Mouse (Mus musculus): ENCODE results near the gene Inpp5f.
"Not testable (repeated sequence)": the region's sequence is repeated elsewhere in the genome, so short reads cannot be mapped to it uniquely, and the experiment has no call there.

- not testable (repeated sequence) for TF ChIP-seq POLR2A (IDR thresholded peaks at IDR 0.05; ENCODE audit: borderline replicate concordance, control insufficient read depth, low read depth, low read length); CTCF (IDR thresholded peaks at IDR 0.05; ENCODE audit: control insufficient read depth, insufficient read depth, low read length)
These were observed 40.5 kb upstream of the Inpp5f start for GRCm38 (mm10) chr7:128570657-128571056.

All from bone marrow, adult 2 months (tissue).